Mouse (Mus musculus): Measurements from ENCODE around the gene Extl2. TPM values are rescaled to one million over a fixed set of nuclear protein-coding genes. Genes with fewer than 3 reads are reported as not detected.

Extl2 gene
- polyA plus RNA-seq, 1 experiment = 8.8 TPM

DNA sequence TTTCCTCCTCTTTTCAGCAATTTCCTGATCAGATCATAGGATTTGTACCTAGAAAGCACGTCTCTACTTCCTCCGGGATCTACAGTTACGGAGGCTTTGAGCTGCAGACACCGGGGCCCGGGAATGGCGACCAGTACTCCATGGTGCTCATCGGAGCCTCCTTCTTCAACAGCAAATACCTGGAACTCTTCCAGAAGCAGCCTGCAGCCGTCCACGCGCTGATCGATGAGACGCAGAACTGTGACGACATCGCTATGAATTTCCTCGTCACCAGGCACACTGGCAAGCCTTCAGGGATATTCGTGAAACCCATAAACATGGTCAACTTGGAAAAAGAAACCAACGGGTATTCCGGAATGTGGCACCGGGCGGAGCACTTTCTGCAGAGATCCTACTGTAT lies 19.7 kb downstream of the Extl2 start:
- H3K27ac ChIP-seq (replicated peaks; ENCODE audit: low read depth, low read length) = no peak overlapping the region
- H3K4me3 ChIP-seq (ENCODE audit: insufficient read depth, low read depth, low read length) = no peak overlapping the region
- no peaks in the 10 kb centered on the region for H3K4me1 ChIP-seq (ENCODE audit: control insufficient read depth, insufficient read depth, insufficient read length, low read length)

DNA sequence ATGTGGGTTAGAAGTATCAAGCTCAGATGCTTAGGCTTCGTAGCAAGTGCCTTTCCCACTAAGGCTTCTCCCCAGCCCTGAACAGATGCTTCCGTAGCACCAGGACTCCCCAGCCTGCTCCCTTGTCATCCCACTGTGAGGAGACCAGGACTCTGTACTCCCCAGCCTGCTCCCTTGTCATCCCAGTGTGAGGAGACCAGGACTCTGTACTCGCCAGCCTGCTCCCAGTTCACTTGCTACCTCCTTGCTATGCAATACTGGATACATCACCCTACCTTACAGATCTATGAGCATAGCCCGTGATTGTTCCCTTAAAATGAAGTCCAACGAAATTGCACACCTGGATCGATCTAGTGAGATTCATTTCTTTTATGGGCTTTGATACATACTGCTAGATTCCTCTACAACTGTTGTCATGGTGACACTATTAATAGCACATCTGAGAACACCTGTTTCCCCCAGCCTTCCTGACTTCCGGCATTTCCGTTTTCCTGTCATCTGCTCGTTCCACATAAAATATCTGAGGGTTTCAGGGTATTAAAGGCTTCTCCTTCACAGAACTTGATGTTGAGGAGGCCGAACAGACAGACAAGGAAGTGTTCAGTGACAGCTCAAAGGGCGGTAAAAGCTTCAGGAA lies 23.0 kb downstream of the Extl2 start:
- H3K4me1 ChIP-seq (ENCODE audit: control insufficient read depth, insufficient read depth, insufficient read length, low read length) = no peaks in the 10 kb centered on the region
- no peak overlapping the region for H3K4me3 ChIP-seq (ENCODE audit: insufficient read depth, low read depth, low read length)
- H3K27ac ChIP-seq (replicated peaks; ENCODE audit: low read depth, low read length) = no peak overlapping the region

DNA sequence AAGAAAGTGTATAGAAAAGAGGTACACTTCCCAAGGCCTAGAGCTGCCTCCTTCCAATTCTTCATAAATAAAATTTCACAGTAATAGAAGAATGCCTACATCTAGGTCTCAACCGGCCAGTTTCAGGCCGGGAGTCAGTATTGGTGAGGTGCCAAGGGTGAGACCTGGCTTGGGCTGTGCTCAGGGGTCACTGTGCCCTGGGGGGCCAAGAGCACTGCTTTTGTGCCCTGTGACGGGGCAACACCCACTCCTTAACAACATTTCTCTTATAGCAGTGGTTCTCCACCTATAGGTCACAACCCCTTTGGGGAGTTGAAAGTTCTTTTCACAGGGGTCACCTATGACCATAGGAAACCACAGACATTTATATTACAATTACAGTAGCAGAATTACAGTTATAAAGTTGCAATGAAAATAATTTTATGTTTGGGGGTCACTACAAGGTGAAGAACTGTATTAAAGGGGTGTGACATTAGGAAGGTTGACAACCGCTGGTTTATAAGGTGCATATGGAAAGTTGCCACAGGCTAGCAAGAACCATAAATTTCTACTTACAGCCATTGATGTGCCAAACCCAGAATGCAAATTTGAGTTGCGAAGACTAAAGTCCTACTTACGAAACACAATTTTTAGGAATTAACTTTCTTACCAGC lies 26.1 kb downstream of the Extl2 start:
- Histone ChIP-seq H3K27ac (replicated peaks; ENCODE audit: low read depth, low read length) (no peak overlapping the region), H3K4me3 (ENCODE audit: insufficient read depth, low read depth, low read length) (no peak overlapping the region), H3K4me1 (ENCODE audit: control insufficient read depth, insufficient read depth, insufficient read length, low read length) (no peaks in the 10 kb centered on the region)

DNA sequence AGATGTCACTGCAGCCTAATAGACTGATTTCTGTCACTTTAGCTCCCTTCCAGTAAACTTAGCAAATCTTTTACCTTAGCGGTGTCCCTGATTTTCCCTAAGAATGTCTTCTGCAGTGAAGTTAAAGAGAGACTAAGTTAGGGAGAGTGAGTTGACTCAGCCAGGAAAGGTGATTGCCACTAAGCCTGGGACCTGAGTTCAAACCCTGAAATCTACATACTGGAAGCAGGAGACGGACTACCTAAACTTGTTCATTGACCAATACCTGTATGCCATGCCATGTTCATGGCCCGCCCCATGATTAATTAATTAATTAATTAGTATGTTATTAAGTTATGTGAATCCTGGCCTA lies 26.6 kb downstream of the Extl2 start:
- H3K4me3 ChIP-seq (ENCODE audit: insufficient read depth, low read depth, low read length) = no peak overlapping the region
- H3K4me1 ChIP-seq (ENCODE audit: control insufficient read depth, insufficient read depth, insufficient read length, low read length) = no peaks in the 10 kb centered on the region
- no peak overlapping the region for H3K27ac ChIP-seq (replicated peaks; ENCODE audit: low read depth, low read length)

DNA sequence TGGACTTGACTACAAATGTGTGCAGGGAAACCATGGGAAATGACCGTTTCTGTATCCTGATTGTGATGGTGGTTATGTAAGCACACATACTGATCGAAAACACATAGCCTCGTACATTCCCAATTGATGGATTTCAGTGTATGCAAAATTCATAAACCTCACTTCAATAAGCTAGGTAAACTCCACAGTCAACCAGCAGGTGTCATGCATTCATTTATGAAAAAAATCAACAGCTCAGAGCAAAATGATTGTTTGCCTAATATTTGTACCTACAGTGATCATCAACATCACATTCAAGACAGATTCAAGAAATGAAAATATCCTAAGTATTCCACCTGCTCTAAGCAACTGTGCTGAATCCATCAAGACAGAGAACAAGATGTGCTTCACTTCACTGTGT lies 33.5 kb downstream of the Extl2 start:
- H3K27ac ChIP-seq (replicated peaks; ENCODE audit: low read depth, low read length) = no peak overlapping the region
- no peak overlapping the region for H3K4me3 ChIP-seq (ENCODE audit: insufficient read depth, low read depth, low read length)
- H3K4me1 ChIP-seq (ENCODE audit: control insufficient read depth, insufficient read depth, insufficient read length, low read length) = no peaks in the 10 kb centered on the region

- no peak overlapping the region for H3K4me3 ChIP-seq (ENCODE audit: insufficient read depth, low read depth, low read length)
- no peak overlapping the region for H3K27ac ChIP-seq (replicated peaks; ENCODE audit: low read depth, low read length)
Observed at GRCm38 (mm10) chr3:116046000-116046399, 38.7 kb downstream of the Extl2 start.

DNA sequence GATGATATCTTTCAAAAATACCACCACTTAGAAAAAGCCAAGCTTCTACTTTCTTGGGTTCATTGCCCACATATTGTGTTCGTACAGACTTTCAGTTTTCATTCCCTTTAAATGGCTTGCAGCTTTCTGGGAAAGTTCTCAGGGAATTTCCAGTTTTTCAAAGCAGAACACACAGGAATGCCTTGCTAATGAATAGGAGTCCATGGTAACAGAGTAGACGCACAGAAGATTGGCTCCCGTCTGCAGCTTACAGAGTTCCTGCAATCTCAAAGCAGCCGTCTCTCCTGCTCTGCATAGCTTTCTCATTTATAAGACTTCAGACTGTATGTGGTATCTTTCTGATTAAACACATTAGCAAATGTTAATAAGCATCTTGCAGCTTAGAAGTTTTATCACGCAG lies 39.8 kb downstream of the Extl2 start:
- no peak overlapping the region for H3K4me3 ChIP-seq (ENCODE audit: insufficient read depth, low read depth, low read length)
- H3K4me1 ChIP-seq (ENCODE audit: control insufficient read depth, insufficient read depth, insufficient read length, low read length) = no peaks in the 10 kb centered on the region
- no peak overlapping the region for H3K27ac ChIP-seq (replicated peaks; ENCODE audit: low read depth, low read length)

More at GRCm38 (mm10) chr3:116046000-116046399, 38.7 kb downstream of the Extl2 start:
- no peaks in the 10 kb centered on the region for H3K4me1 ChIP-seq (ENCODE audit: control insufficient read depth, insufficient read depth, insufficient read length, low read length)

DNA sequence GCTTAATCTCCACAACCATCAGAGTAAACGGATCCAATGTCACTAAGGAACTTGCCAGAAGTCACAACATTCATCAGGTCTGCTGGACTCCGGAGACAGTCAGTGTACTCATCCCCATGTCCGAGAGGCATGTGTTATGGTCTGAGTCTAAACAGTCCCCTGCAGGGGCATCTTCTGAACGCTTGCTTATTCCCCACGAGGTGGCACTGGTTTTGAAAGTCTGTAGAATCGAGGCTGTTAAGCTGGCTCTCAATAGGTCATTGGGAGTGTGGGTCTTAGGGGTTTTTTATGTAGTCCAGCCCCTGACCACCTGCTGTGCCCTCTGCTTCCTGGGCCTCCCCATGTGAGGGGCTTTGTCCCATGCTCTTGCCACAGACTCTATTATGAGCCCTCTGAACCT lies 49.8 kb downstream of the Extl2 start:
- Histone ChIP-seq H3K27ac (replicated peaks; ENCODE audit: low read depth, low read length) (no peak overlapping the region), H3K4me1 (ENCODE audit: control insufficient read depth, insufficient read depth, insufficient read length, low read length) (no peaks in the 10 kb centered on the region), H3K4me3 (ENCODE audit: insufficient read depth, low read depth, low read length) (no peak overlapping the region)

DNA sequence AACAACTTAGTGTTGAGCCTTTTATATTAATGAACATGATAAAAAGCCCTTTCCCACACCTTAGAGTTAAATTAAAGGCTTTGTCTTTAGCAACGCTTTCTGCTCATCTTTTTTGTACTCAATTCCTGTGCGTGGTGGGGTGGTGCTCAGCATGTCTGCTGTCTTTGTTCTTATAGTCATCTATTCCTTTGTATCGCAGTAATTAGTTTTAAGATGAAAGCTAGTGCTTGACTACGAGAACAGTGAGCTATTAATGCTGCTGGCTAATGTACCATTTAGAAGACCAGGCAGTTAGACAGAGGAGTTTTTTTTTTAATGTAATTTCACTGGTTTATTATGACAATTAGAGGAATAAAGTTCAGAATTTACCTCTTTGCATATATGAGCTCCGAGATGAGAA lies 53.1 kb downstream of the Extl2 start:
- H3K27ac ChIP-seq (replicated peaks; ENCODE audit: low read depth, low read length) = no peak overlapping the region
- no peak overlapping the region for H3K4me3 ChIP-seq (ENCODE audit: insufficient read depth, low read depth, low read length)
- H3K4me1 ChIP-seq (ENCODE audit: control insufficient read depth, insufficient read depth, insufficient read length, low read length) = no peaks in the 10 kb centered on the region

- Histone ChIP-seq H3K4me1 (ENCODE audit: control insufficient read depth, insufficient read depth, insufficient read length, low read length) (no peaks in the 10 kb centered on the region), H3K4me3 (ENCODE audit: insufficient read depth, low read depth, low read length) (no peak overlapping the region), H3K27ac (replicated peaks; ENCODE audit: low read depth, low read length) (no peak overlapping the region)
Observed at GRCm38 (mm10) chr3:116062141-116062540, 54.9 kb downstream of the Extl2 start.

GRCm38 (mm10) chr3:116072584-116072983 lies 65.3 kb downstream of the Extl2 start:
- Histone ChIP-seq H3K4me1 (ENCODE audit: control insufficient read depth, insufficient read depth, insufficient read length, low read length) (peaks cover 3% of the 10 kb centered on the region; the same call in 1 of the 2 replicates), H3K27ac (replicated peaks; ENCODE audit: low read depth, low read length) (no peak overlapping the region), H3K4me3 (ENCODE audit: insufficient read depth, low read depth, low read length) (no peak overlapping the region)

DNA sequence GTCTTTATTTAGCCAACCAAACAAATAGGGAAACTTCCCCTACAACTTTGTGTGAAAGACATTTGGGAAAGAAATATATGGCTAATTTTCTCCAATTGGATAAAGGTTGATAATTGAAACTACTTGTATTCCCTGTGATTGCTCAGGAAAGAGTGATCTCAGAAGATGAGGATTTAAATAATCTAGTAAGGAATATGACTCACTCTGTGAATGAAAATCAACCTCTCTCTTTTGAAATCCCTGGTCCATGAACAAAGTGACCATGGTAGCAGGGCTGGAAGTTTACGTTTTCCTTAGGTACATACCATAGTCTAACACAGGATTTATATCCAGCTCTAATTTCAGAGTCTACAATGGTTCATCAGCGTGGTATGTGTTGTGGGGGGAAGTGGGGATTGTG lies 69.5 kb downstream of the Extl2 start:
- Histone ChIP-seq H3K4me1 (ENCODE audit: control insufficient read depth, insufficient read depth, insufficient read length, low read length) (peaks cover 3% of the 10 kb centered on the region; the same call in 1 of the 2 replicates), H3K4me3 (ENCODE audit: insufficient read depth, low read depth, low read length) (no peak overlapping the region), H3K27ac (replicated peaks; ENCODE audit: low read depth, low read length) (no peak overlapping the region)

- no peak overlapping the region for H3K27ac ChIP-seq (replicated peaks; ENCODE audit: low read depth, low read length)
- H3K4me3 ChIP-seq (ENCODE audit: insufficient read depth, low read depth, low read length) = no peak overlapping the region
- H3K4me1 ChIP-seq (ENCODE audit: control insufficient read depth, insufficient read depth, insufficient read length, low read length) = no peaks in the 10 kb centered on the region
Observed at GRCm38 (mm10) chr3:116078490-116078889, 71.2 kb downstream of the Extl2 start.

All from brown adipose tissue, adult 24 weeks (tissue).